Mouse (Mus musculus) forelimb bud, embryonic 11.5 days (tissue): ENCODE data around the gene Ndufs6.

ENCODE experiments used
- DNase-seq: peaks from one replicate; pipeline ENCODE4 v3.0.0-alpha.2; 2012; ENCODE audit warnings: low read depth, low spot score

Gene Ndufs6

GRCm38 (mm10) chr13:73327827-73328698, at the start of gene Ndufs6, which contains the start of gene Mrpl36:
Ndufs6 (minus strand) TSS chr13:73328542.
Mrpl36 (plus strand) TSS chr13:73328513.
- DNase-seq: peak; percentile 90

GRCm38 (mm10) chr13:73377637-73378036, 49.3 kb upstream of the Ndufs6 start:
- DNase-seq: no peak

GRCm38 (mm10) chr13:73374612-73375011, 46.3 kb upstream of the Ndufs6 start:
- no peak for DNase-seq

- DNase-seq: no peak
These were observed 45.0 kb upstream of the Ndufs6 start for GRCm38 (mm10) chr13:73373367-73373766.

GRCm38 (mm10) chr13:73357106-73357505, 28.8 kb upstream of the Ndufs6 start:
- DNase-seq: no peak

GRCm38 (mm10) chr13:73352491-73352890, 24.1 kb upstream of the Ndufs6 start:
- no peak for DNase-seq

GRCm38 (mm10) chr13:73351910-73352309, 23.6 kb upstream of the Ndufs6 start:
- no peak for DNase-seq

GRCm38 (mm10) chr13:73350741-73351140, 22.4 kb upstream of the Ndufs6 start:
- DNase-seq: no peak

- DNase-seq: no peak
These were observed 19.7 kb upstream of the Ndufs6 start for GRCm38 (mm10) chr13:73347922-73348650.

GRCm38 (mm10) chr13:73347171-73347570, 18.8 kb upstream of the Ndufs6 start:
- no peak for DNase-seq

- DNase-seq: no peak
These were observed 18.4 kb upstream of the Ndufs6 start for GRCm38 (mm10) chr13:73346743-73347142.

- peak; percentile 38 for DNase-seq
These were observed 17.8 kb upstream of the Ndufs6 start for GRCm38 (mm10) chr13:73346131-73346530.

GRCm38 (mm10) chr13:73345102-73345890, 17.0 kb upstream of the Ndufs6 start:
- no peak for DNase-seq

- DNase-seq: peak; percentile 35
These were observed 8.4 kb upstream of the Ndufs6 start for GRCm38 (mm10) chr13:73336753-73337152.

GRCm38 (mm10) chr13:73331736-73332135, 3.4 kb upstream of the Ndufs6 start:
- DNase-seq: no peak

GRCm38 (mm10) chr13:73330844-73331501, 2.6 kb upstream of the Ndufs6 start:
- peak; percentile 78 for DNase-seq

- DNase-seq: no peak
These were observed 4.9 kb downstream of the Ndufs6 start for GRCm38 (mm10) chr13:73323406-73323805.

- no peak for DNase-seq
These were observed 5.7 kb downstream of the Ndufs6 start for GRCm38 (mm10) chr13:73322626-73323025.

GRCm38 (mm10) chr13:73320048-73320447, 8.3 kb downstream of the Ndufs6 start:
- DNase-seq: no peak

- peak; percentile 68 for DNase-seq
These were observed 18.0 kb downstream of the Ndufs6 start for GRCm38 (mm10) chr13:73310183-73310929.

- DNase-seq: no peak
These were observed 21.9 kb downstream of the Ndufs6 start for GRCm38 (mm10) chr13:73306430-73306829.
